Mouse (Mus musculus): ENCODE results near the gene Bri3. TPM values are rescaled to one million over a fixed set of nuclear protein-coding genes. Genes with fewer than 3 reads are reported as not detected.

Bri3 gene
- total and polyA plus RNA-seq, 3 experiments, result 21.6 to 40.5 TPM; not detected in 1

DNA sequence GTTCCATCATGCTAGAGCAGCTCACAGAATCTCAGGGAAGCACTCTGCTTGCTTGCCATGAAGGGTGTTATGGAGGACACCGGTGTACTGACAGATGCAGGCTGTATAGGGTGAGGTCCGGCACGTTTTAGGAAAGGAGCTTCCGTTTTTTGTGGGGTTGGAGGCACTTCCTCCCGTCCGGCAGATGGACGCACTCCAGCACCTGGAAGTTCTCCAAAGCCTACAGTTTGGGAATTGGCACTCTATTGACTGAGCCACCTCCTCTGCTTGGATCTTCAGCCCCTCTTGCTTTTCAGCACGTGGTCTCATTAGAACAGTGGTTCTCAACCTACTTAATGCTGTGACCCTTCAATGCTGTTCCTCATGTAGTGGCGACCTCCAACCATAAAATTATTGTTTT, 183.6 kb downstream of the Bri3 start:
- H3K4me3 ChIP-seq (ENCODE audit: control insufficient read depth in 1 of 2, insufficient read depth in 1 of 2, low read depth in 2 of 2, low read length in 2 of 2), result no peak overlapping the region

DNA sequence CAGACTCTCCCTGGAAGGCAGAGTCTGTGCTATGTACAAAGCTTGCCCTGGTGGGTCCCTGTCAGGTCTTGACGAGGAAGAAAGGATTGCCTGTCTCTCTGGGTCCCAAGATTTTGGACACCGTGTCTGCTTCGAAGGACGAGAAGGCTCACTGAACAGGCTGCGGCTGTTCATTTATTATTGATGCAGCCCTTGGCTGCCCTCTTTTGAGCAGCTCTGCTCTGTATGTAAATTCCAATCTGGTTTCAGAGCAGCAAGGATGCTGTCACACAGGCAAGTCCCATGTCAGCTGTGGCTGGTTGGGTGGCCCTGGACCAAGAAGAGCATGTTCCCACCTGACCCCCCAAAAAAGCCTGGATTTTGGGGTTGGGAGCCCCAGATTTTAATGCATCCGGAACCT, 187.2 kb downstream of the Bri3 start:
- TF ChIP-seq GABPA (IDR thresholded peaks at IDR 0.05; ENCODE audit: low read depth, low read length), result no peak
- no peak for TF ChIP-seq TAL1 (IDR thresholded peaks at IDR 0.05; ENCODE audit: low read length)
- no peak for TF ChIP-seq USF2 (IDR thresholded peaks at IDR 0.05; ENCODE audit: borderline replicate concordance in 1 of 2, insufficient read depth in 1 of 2, low read depth in 1 of 2, low read length in 2 of 2)
- no peak for TF ChIP-seq HCFC1 (IDR thresholded peaks at IDR 0.05; ENCODE audit: low read depth, low read length)
- no peak for TF ChIP-seq TCF12 (IDR thresholded peaks at IDR 0.05; ENCODE audit: low read depth, low read length)
- TF ChIP-seq USF1 (IDR thresholded peaks at IDR 0.05; ENCODE audit: low read depth, low read length), result no peak
- TF ChIP-seq JUND (IDR thresholded peaks at IDR 0.05; ENCODE audit: low read depth, low read length), result no peak
- TF ChIP-seq ZKSCAN1 (IDR thresholded peaks at IDR 0.05; ENCODE audit: low read depth, low read length), result no peak
- H3K4me3 ChIP-seq (ENCODE audit: control insufficient read depth in 1 of 2, insufficient read depth in 1 of 2, low read depth in 2 of 2, low read length in 2 of 2), result no peak overlapping the region
- H3K27me3 ChIP-seq (ENCODE audit: control insufficient read depth in 1 of 2, insufficient read depth in 2 of 2, low read length in 2 of 2), result no peaks in the 10 kb centered on the region
- DNase-seq (ENCODE audit: low read depth, low spot score), result no peak
- H3K79me2 ChIP-seq (ENCODE audit: control insufficient read depth, insufficient read depth, low read length, poor library complexity), result no peaks in the 10 kb centered on the region
- no peaks in the 10 kb centered on the region for H3K9me3 ChIP-seq (replicated peaks; ENCODE audit: insufficient read depth, low read length)
- H3K9ac ChIP-seq (ENCODE audit: control insufficient read depth, low read depth, low read length, poor library complexity, severe bottlenecking), result no peak overlapping the region
- H3K27ac ChIP-seq (ENCODE audit: control insufficient read depth, low read depth, low read length), result no peak overlapping the region
- H3K36me3 ChIP-seq (ENCODE audit: control insufficient read depth in 1 of 2, insufficient read depth in 2 of 2, low read length in 2 of 2), result no peaks in the 10 kb centered on the region
- no peaks in the 10 kb centered on the region for H3K4me1 ChIP-seq (ENCODE audit: control insufficient read depth in 1 of 2, insufficient read depth in 2 of 2, low read length in 2 of 2)

More for the DNA sequence above, 183.6 kb downstream of the Bri3 start:
- Histone ChIP-seq H3K9ac (ENCODE audit: control insufficient read depth, low read depth, low read length, poor library complexity, severe bottlenecking) (no peak overlapping the region), H3K9me3 (replicated peaks; ENCODE audit: insufficient read depth, low read length) (no peaks in the 10 kb centered on the region), H3K27me3 (ENCODE audit: control insufficient read depth in 1 of 2, insufficient read depth in 2 of 2, low read length in 2 of 2) (no peaks in the 10 kb centered on the region), H3K27ac (ENCODE audit: control insufficient read depth, low read depth, low read length) (no peak overlapping the region), H3K36me3 (ENCODE audit: control insufficient read depth in 1 of 2, insufficient read depth in 2 of 2, low read length in 2 of 2) (no peaks in the 10 kb centered on the region), H3K4me1 (ENCODE audit: control insufficient read depth in 1 of 2, insufficient read depth in 2 of 2, low read length in 2 of 2) (no peaks in the 10 kb centered on the region), H3K79me2 (ENCODE audit: control insufficient read depth, insufficient read depth, low read length, poor library complexity) (no peaks in the 10 kb centered on the region)
- TF ChIP-seq HCFC1 (IDR thresholded peaks at IDR 0.05; ENCODE audit: low read depth, low read length), result no peak
- TF ChIP-seq MAX (IDR thresholded peaks at IDR 0.05; ENCODE audit: low read length), result no peak
- no peak for DNase-seq (ENCODE audit: low read depth, low spot score)

DNA sequence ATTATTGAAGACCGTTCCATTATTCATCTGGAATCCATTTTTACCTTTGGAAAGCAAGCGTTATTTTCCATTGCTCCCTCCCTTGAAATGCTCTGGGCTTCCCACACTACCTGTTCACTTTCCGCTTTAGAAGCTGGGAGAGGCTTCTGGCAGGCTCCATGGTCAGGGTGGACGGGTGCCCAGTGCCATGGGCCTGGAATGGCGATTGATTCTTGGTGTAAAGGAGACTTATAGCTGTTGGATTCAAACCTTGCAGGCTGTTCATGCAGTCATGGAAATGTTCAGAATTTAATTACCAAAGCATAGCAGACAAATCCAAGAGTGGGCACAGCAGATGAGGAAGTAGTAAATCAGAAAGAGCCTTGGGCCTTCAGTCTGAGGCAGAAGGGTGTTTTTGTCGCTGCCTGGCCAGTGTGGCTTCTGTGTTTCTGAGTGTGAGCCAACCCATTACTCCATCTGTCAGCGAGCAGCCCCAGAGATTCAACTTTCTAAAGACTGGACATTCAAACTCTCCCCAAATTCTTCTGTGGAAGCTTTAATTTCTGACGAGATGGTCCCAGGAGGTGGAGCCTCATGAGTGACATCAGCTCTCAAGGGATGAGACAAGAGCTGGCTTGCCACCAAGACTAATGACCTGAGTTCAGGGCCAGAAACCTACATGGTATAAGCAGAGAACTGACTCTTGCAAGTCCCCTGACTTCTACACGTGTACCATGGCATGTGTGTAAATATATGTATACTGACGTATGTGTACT, 195.2 kb downstream of the Bri3 start:
- H3K9ac ChIP-seq (ENCODE audit: control insufficient read depth, low read depth, low read length, poor library complexity, severe bottlenecking), result no peak overlapping the region
- DNase-seq (ENCODE audit: low read depth, low spot score), result no peak
- H3K79me2 ChIP-seq (ENCODE audit: control insufficient read depth, insufficient read depth, low read length, poor library complexity), result no peaks in the 10 kb centered on the region
- no peaks in the 10 kb centered on the region for H3K36me3 ChIP-seq (ENCODE audit: control insufficient read depth in 1 of 2, insufficient read depth in 2 of 2, low read length in 2 of 2)
- H3K4me1 ChIP-seq (ENCODE audit: control insufficient read depth in 1 of 2, insufficient read depth in 2 of 2, low read length in 2 of 2), result no peaks in the 10 kb centered on the region
- H3K27ac ChIP-seq (ENCODE audit: control insufficient read depth, low read depth, low read length), result no peak overlapping the region
- H3K4me3 ChIP-seq (ENCODE audit: control insufficient read depth in 1 of 2, insufficient read depth in 1 of 2, low read depth in 2 of 2, low read length in 2 of 2), result no peak overlapping the region
- H3K27me3 ChIP-seq (ENCODE audit: control insufficient read depth in 1 of 2, insufficient read depth in 2 of 2, low read length in 2 of 2), result no peaks in the 10 kb centered on the region
- H3K9me3 ChIP-seq (replicated peaks; ENCODE audit: insufficient read depth, low read length), result no peaks in the 10 kb centered on the region
- TF ChIP-seq POLR2AphosphoS2 (IDR thresholded peaks at IDR 0.05; ENCODE audit: low read length), result no peak
- TF ChIP-seq E2F4 (IDR thresholded peaks at IDR 0.05; ENCODE audit: borderline replicate concordance, low read depth, low read length), result no peak
- TF ChIP-seq SMC3 (IDR thresholded peaks at IDR 0.05; ENCODE audit: low read depth, low read length), result no peak
- TF ChIP-seq UBTF (IDR thresholded peaks at IDR 0.05; ENCODE audit: borderline replicate concordance, insufficient read depth, low read depth, low read length), result no peak
- no peak for TF ChIP-seq NELFE (IDR thresholded peaks at IDR 0.05; ENCODE audit: low read depth, low read length)
- no peak for TF ChIP-seq RAD21 (IDR thresholded peaks at IDR 0.05; ENCODE audit: low read depth, low read length)
- no peak for TF ChIP-seq ETS1 (IDR thresholded peaks at IDR 0.05; ENCODE audit: low read depth, low read length)
